Mouse (Mus musculus): ENCODE results near the gene Slc38a3. TPM values are rescaled to one million over a fixed set of nuclear protein-coding genes. Genes with fewer than 3 reads are reported as not detected.

Slc38a3 gene
- total RNA-seq, 2 experiments from 2014 or later: 79.5 to 87.1 TPM

- intact Hi-C loops (cut with DNase I): loop anchor here (2.0 kb wide), 1 partner anchor 17 kb away; no protein-coding TSS in a partner anchor
- DNase-seq (ENCODE audit: low spot score in 2 of 2): no peak
Measured at GRCm38 (mm10) chr9:107627387-107628255, 41.7 kb downstream of the Slc38a3 start.

- peak; percentile 81 to 88 for DNase-seq (ENCODE audit: low spot score in 2 of 2)
- intact Hi-C loops (cut with DNase I): loop anchor here (2.0 kb wide), 1 partner anchor 18 kb away; no protein-coding TSS in a partner anchor
Measured at GRCm38 (mm10) chr9:107626844-107627277, 42.5 kb downstream of the Slc38a3 start.

- no peak for DNase-seq (ENCODE audit: low spot score in 2 of 2)
- intact Hi-C loops (cut with DNase I): loop anchor here (2.0 kb wide), 1 partner anchor 18 kb away; no protein-coding TSS in a partner anchor
Measured at GRCm38 (mm10) chr9:107626158-107626843, 43.0 kb downstream of the Slc38a3 start.

- intact Hi-C loops (cut with DNase I): loop anchor here (2.0 kb wide), 1 partner anchor 19 kb away; no protein-coding TSS in a partner anchor
- DNase-seq (ENCODE audit: low spot score in 2 of 2): no peak
Measured at GRCm38 (mm10) chr9:107625351-107626128, 43.8 kb downstream of the Slc38a3 start.

- DNase-seq (ENCODE audit: low spot score in 2 of 2): no peak
- intact Hi-C loops (cut with DNase I): no loop called here
Measured at GRCm38 (mm10) chr9:107624951-107625350, 44.4 kb downstream of the Slc38a3 start.

GRCm38 (mm10) chr9:107624539-107624938 is 44.8 kb downstream of the Slc38a3 start:
- intact Hi-C loops (cut with DNase I): no loop called here
- DNase-seq (ENCODE audit: low spot score in 2 of 2): no peak

- no peak for DNase-seq (ENCODE audit: low spot score in 2 of 2)
- intact Hi-C loops (cut with DNase I): no loop called here
Measured at GRCm38 (mm10) chr9:107620954-107621353, 48.4 kb downstream of the Slc38a3 start.

- no peak for DNase-seq (ENCODE audit: low spot score in 2 of 2)
- intact Hi-C loops (cut with DNase I): no loop called here
Measured at GRCm38 (mm10) chr9:107619546-107619879, 49.8 kb downstream of the Slc38a3 start.

GRCm38 (mm10) chr9:107618778-107619545 is 50.4 kb downstream of the Slc38a3 start:
- intact Hi-C loops (cut with DNase I): no loop called here
- DNase-seq (ENCODE audit: low spot score in 2 of 2): no peak

- DNase-seq (ENCODE audit: low spot score in 2 of 2): no peak
Measured at GRCm38 (mm10) chr9:107618098-107618497, 51.2 kb downstream of the Slc38a3 start.

GRCm38 (mm10) chr9:107617461-107617860 is 51.9 kb downstream of the Slc38a3 start:
- no peak for DNase-seq (ENCODE audit: low spot score in 2 of 2)
- intact Hi-C loops (cut with DNase I): no loop called here

More at GRCm38 (mm10) chr9:107618098-107618497, 51.2 kb downstream of the Slc38a3 start:
- intact Hi-C loops (cut with DNase I): no loop called here

GRCm38 (mm10) chr9:107615035-107615434 is 54.3 kb downstream of the Slc38a3 start:
- no peak for DNase-seq (ENCODE audit: low spot score in 2 of 2)
- intact Hi-C loops (cut with DNase I): no loop called here

GRCm38 (mm10) chr9:107612945-107613569 is 56.3 kb downstream of the Slc38a3 start:
- no peak for DNase-seq (ENCODE audit: low spot score in 2 of 2)
- intact Hi-C loops (cut with DNase I): no loop called here

GRCm38 (mm10) chr9:107612191-107612944 is 57.0 kb downstream of the Slc38a3 start:
- intact Hi-C loops (cut with DNase I): no loop called here
- DNase-seq (ENCODE audit: low spot score in 2 of 2): peak; percentile 98 to 99

- DNase-seq (ENCODE audit: low spot score in 2 of 2): peak; percentile 41 to 65
- intact Hi-C loops (cut with DNase I): no loop called here
Measured at GRCm38 (mm10) chr9:107611456-107612190, 57.7 kb downstream of the Slc38a3 start.

GRCm38 (mm10) chr9:107609433-107609830 is 59.9 kb downstream of the Slc38a3 start:
- no peak for DNase-seq (ENCODE audit: low spot score in 2 of 2)
- intact Hi-C loops (cut with DNase I): no loop called here
